Mouse (Mus musculus) CD4-positive, CD25-positive, alpha-beta regulatory T cell, adult 4 months (primary cell): Measurements from ENCODE around the gene Fbxw21. TPM values are rescaled to one million over a fixed set of nuclear protein-coding genes. Genes with fewer than 3 reads are reported as not detected.

Experiments used
- polyA plus RNA-seq, 2 experiments: library from polyadenylated mRNA; unstranded; fragments of 100-300 nt; shearing (Covaris generic); gene quantifications; one replicate each; pipeline ENCODE4 v1.2.1; 2017

Gene Fbxw21
- polyA plus RNA-seq, 2 experiments from 2014 or later = not detected

Other genes with a start within 250 kb of the Fbxw21 start
- gene Tmem89, start 247.4 kb downstream of the Fbxw21 start, polyA plus RNA-seq = under 1 TPM in 1 of 2 experiments, not detected in 1; 0.46 TPM
- 100 to 1,000 TPM; 182 to 369 TPM for gene Uqcrc1, start 225.4 kb downstream of the Fbxw21 start, polyA plus RNA-seq
- not detected for gene Col7a1, start 208.5 kb downstream of the Fbxw21 start, polyA plus RNA-seq
- not detected for gene Ucn2, start 176.0 kb downstream of the Fbxw21 start, polyA plus RNA-seq
- 10 to 100 TPM in 1 of 2 experiments, 1 to 10 TPM in 1; 6.1 to 12.7 TPM for gene Pfkfb4, start 170.3 kb downstream of the Fbxw21 start, polyA plus RNA-seq
- gene Shisa5, start 123.5 kb downstream of the Fbxw21 start, polyA plus RNA-seq = 1,000 to 10,000 TPM; 3,771 to 6,921 TPM
- gene Trex1, start 102.3 kb downstream of the Fbxw21 start, polyA plus RNA-seq = 10 to 100 TPM; 36.2 to 61.7 TPM
- gene Atrip, start 87.9 kb downstream of the Fbxw21 start, polyA plus RNA-seq = 10 to 100 TPM; 23.4 to 32.1 TPM
- gene Ccdc51, start 79.5 kb downstream of the Fbxw21 start, polyA plus RNA-seq = 10 to 100 TPM; 13.5 to 16.0 TPM
- 100 to 1,000 TPM; 679 to 933 TPM for gene Tma7, start 79.5 kb downstream of the Fbxw21 start, polyA plus RNA-seq
- gene Plxnb1, start 66.7 kb downstream of the Fbxw21 start, polyA plus RNA-seq = 1 to 10 TPM in 1 of 2 experiments, under 1 TPM in 1; 0.94 to 1.2 TPM
- gene Fbxw13, start 33.9 kb upstream of the Fbxw21 start, polyA plus RNA-seq = not detected
- gene Fbxw20, start 72.7 kb upstream of the Fbxw21 start, polyA plus RNA-seq = not detected
- not detected for gene Fbxw14, start 125.6 kb upstream of the Fbxw21 start, polyA plus RNA-seq
- not detected for gene Fbxw28, start 177.6 kb upstream of the Fbxw21 start, polyA plus RNA-seq
- gene Fbxw22, start 242.3 kb upstream of the Fbxw21 start, polyA plus RNA-seq = not detected